Comparison of ENCODE assay signal across 19 mouse cellular contexts in genomic region chr1:146584181-146584580, GRCm38 (mm10).
A peak's percentile ranks its signal among the peaks of the same experiment; 100 is the strongest.
DNase-seq lines count a peak whose midpoint lies in the region; ATAC-seq and TF ChIP-seq lines count a peak whose summit lies in the region.
"Had no signal": no experiment of that assay in that cellular context is flagged by ENCODE, and none has a peak within 500 bp of the region (broad histone marks: within the 10 kb centered on the region; RNA-seq: fewer than 3 reads in every experiment).

No protein-coding gene starts in this region.

- no peak overlapping the region for H3K27ac ChIP-seq in forebrain, embryonic 14.5 days (ENCODE audit: low read depth, low read length)
- no peak overlapping the region for H3K27ac ChIP-seq in forebrain, embryonic 15.5 days (replicated peaks)
- H3K27ac ChIP-seq in layer of hippocampus, adult 2 months: no peak overlapping the region
- H3K27ac ChIP-seq: embryonic facial prominence, embryonic 12.5 days; heart, embryonic 10.5 days; heart, embryonic 15.5 days; hindbrain, embryonic 10.5 days; hindbrain, embryonic 14.5 days; intestine, embryonic 15.5 days had no signal

- peak; percentile 71 for TF ChIP-seq CTCF in layer of hippocampus, adult 2 months (conservative IDR thresholded peaks at IDR 0.05)

- H3K9ac ChIP-seq in forebrain, embryonic 14.5 days (ENCODE audit: low read length): no peak overlapping the region
- H3K9ac ChIP-seq in forebrain, embryonic 15.5 days (replicated peaks): no peak overlapping the region
- H3K9ac ChIP-seq: embryonic facial prominence, embryonic 12.5 days; forebrain, postnatal 0 days; heart, embryonic 15.5 days; hindbrain, embryonic 14.5 days; intestine, embryonic 15.5 days had no signal

- no peak for ATAC-seq in forebrain, embryonic 14.5 days
- ATAC-seq in forebrain, embryonic 15.5 days (replicated peaks): no peak
- ATAC-seq: forebrain, postnatal 0 days; intestine, embryonic 15.5 days had no signal

- H3K4me2 ChIP-seq in forebrain, embryonic 14.5 days (ENCODE audit: low read length): no peak overlapping the region
- no peak overlapping the region for H3K4me2 ChIP-seq in forebrain, embryonic 15.5 days (replicated peaks)
- H3K4me2 ChIP-seq: embryonic facial prominence, embryonic 12.5 days; heart, embryonic 15.5 days; hindbrain, embryonic 14.5 days; intestine, embryonic 15.5 days had no signal

- no peak overlapping the region for H3K4me3 ChIP-seq in forebrain, embryonic 14.5 days (ENCODE audit: low read depth, low read length)
- H3K4me3 ChIP-seq in forebrain, embryonic 15.5 days: no peak overlapping the region
- H3K4me3 ChIP-seq in layer of hippocampus, adult 2 months: no peak overlapping the region
- H3K4me3 ChIP-seq: embryonic facial prominence, embryonic 12.5 days; heart, embryonic 10.5 days; heart, embryonic 15.5 days; hindbrain, embryonic 10.5 days; intestine, embryonic 15.5 days had no signal

- H3K9me3 ChIP-seq in forebrain, embryonic 14.5 days (replicated peaks; ENCODE audit: control insufficient read depth, low read length): no peaks in the 10 kb centered on the region
- no peaks in the 10 kb centered on the region for H3K9me3 ChIP-seq in forebrain, embryonic 15.5 days
- H3K9me3 ChIP-seq: embryonic facial prominence, embryonic 12.5 days; heart, embryonic 10.5 days; heart, embryonic 15.5 days; hindbrain, embryonic 10.5 days; intestine, embryonic 15.5 days had no signal

- 71% methylated on average over 7 of the region's 7 CpGs for WGBS in forebrain, embryonic 14.5 days
- WGBS in forebrain, embryonic 15.5 days: 65% methylated on average over 7 of the region's 7 CpGs

- no peaks in the 10 kb centered on the region for H3K36me3 ChIP-seq in forebrain, embryonic 14.5 days (ENCODE audit: control insufficient read depth, insufficient read depth, low read length)
- H3K36me3 ChIP-seq in forebrain, embryonic 15.5 days: no peaks in the 10 kb centered on the region
- H3K36me3 ChIP-seq: embryonic facial prominence, embryonic 12.5 days; heart, embryonic 10.5 days; heart, embryonic 15.5 days; hindbrain, embryonic 10.5 days; intestine, embryonic 15.5 days had no signal

- H3K4me1 ChIP-seq in forebrain, embryonic 14.5 days (ENCODE audit: control insufficient read depth, insufficient read depth, low read length): no peaks in the 10 kb centered on the region
- no peaks in the 10 kb centered on the region for H3K4me1 ChIP-seq in forebrain, embryonic 15.5 days
- H3K4me1 ChIP-seq: embryonic facial prominence, embryonic 12.5 days; heart, embryonic 10.5 days; heart, embryonic 15.5 days; hindbrain, embryonic 10.5 days; intestine, embryonic 15.5 days had no signal

- no peaks in the 10 kb centered on the region for H3K27me3 ChIP-seq in forebrain, embryonic 14.5 days (replicated peaks; ENCODE audit: control insufficient read depth, insufficient read depth, low read length)
- no peaks in the 10 kb centered on the region for H3K27me3 ChIP-seq in forebrain, embryonic 15.5 days
- H3K27me3 ChIP-seq: embryonic facial prominence, embryonic 12.5 days; heart, embryonic 15.5 days; intestine, embryonic 15.5 days had no signal

- DNase-seq in forebrain, embryonic 14.5 days (ENCODE audit: low spot score): peak; percentile 3
- DNase-seq in layer of hippocampus, adult 2 months (ENCODE audit: low spot score in 2 of 2): no peak
- no peak for DNase-seq in layer of hippocampus, postnatal 36 days
- DNase-seq in 3T3-L1 (ENCODE audit: low read depth, low spot score): peak; percentile 20
- DNase-seq in brain, adult 2 months (ENCODE audit: low read depth, low spot score): peak; percentile 25
- DNase-seq in adrenal gland, postnatal 25 days: no peak
- DNase-seq in kidney, postnatal 10 days: no peak
- DNase-seq: adrenal gland, adult 8-10 months; cerebellum, adult 11 months; cerebellum, adult 8-10 months; forebrain, postnatal 0 days; heart, adult 18-20 months had no signal

Comparison
In these comparisons a context has a peak if more than half of its experiments do, and no peak if none do; other contexts are left out.
1. DNase-seq: peak in forebrain, embryonic 14.5 days (single experiment), 3T3-L1 (single experiment) and brain, adult 2 months (single experiment); none in layer of hippocampus, adult 2 months (0 of 2), layer of hippocampus, postnatal 36 days (0 of 2), adrenal gland, postnatal 25 days (single experiment) and kidney, postnatal 10 days (single experiment).